ENCODE assay signal across 16 mouse cellular contexts in the genomic region with DNA sequence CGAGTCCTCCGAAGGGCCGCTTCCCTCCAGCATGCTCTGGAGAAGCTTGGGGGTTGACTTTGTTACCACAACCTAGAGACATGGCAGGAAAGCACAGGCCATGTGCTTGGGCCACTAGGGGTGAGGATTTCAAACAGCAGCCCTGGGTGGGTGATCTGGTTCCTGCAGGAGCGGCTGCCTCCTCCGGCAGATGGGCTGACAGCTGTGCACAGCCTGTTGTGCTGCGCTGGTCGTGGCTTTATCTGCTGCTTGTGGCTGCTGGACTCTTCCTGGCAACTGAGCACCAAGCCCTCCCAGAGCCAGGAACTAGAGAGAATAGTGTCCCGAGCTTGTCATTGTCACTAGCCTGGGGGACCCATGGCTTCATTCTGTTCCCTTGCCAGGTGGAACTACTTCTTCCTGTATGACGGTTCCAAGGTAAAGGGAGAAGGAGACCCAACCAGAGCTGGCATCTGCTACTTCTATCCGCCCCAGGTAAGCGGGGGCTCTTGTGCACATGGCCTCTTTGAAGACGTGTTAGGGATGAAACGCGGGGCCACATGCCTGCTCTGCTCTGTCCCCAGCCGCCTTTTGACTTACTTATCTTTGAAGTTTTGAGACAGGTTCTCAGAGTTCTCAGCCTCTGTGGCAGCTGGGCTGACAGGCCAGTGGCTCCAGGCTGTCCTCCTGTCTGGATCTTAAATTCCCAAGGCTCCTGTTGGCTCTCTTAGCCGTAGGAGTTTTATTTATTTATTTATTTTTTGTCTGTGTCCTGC. TPM values are rescaled to one million over a fixed set of nuclear protein-coding genes. Genes with fewer than 3 reads are reported as not detected.
DNase-seq lines count a peak whose midpoint lies in the region; ATAC-seq and TF ChIP-seq lines count a peak whose summit lies in the region.
"Had no signal": no experiment of that assay in that cellular context is flagged by ENCODE, and none has a peak within 500 bp of the region (broad histone marks: within the 10 kb centered on the region; RNA-seq: fewer than 3 reads in every experiment).

No protein-coding gene starts in this region.

- H3K9ac ChIP-seq in forebrain, embryonic 13.5 days = 0 out of 2 replicates have a peak overlapping the region, but pooled peaks have one; percentile 4
- no peak overlapping the region for H3K9ac ChIP-seq in forebrain, embryonic 16.5 days (replicated peaks; ENCODE audit: low read depth, low read length)
- no peak overlapping the region for H3K9ac ChIP-seq in stomach, embryonic 16.5 days (ENCODE audit: low read length)
- no peak overlapping the region for H3K9ac ChIP-seq in stomach, postnatal 0 days (ENCODE audit: low read length)
- H3K9ac ChIP-seq: hindbrain, embryonic 15.5 days had no signal

- no peak for TF ChIP-seq POLR2A in myocyte (IDR thresholded peaks at IDR 0.05; ENCODE audit: insufficient read length, low read depth)

- H3K27me3 ChIP-seq in forebrain, embryonic 13.5 days = no peaks in the 10 kb centered on the region
- H3K27me3 ChIP-seq in forebrain, embryonic 16.5 days (replicated peaks; ENCODE audit: control insufficient read depth, insufficient read depth, low read length) = no peaks in the 10 kb centered on the region
- H3K27me3 ChIP-seq in stomach, embryonic 16.5 days (ENCODE audit: control insufficient read depth, insufficient read depth, low read length) = no peaks in the 10 kb centered on the region
- H3K27me3 ChIP-seq in stomach, postnatal 0 days (ENCODE audit: control insufficient read depth, insufficient read depth, low read length) = no peaks in the 10 kb centered on the region
- H3K27me3 ChIP-seq in myocyte (ENCODE audit: control insufficient read depth, insufficient read depth, insufficient read length) = no peaks in the 10 kb centered on the region
- H3K27me3 ChIP-seq: hindbrain, embryonic 15.5 days had no signal

- H3K4me2 ChIP-seq in forebrain, embryonic 13.5 days = no peak overlapping the region
- H3K4me2 ChIP-seq in forebrain, embryonic 16.5 days (ENCODE audit: low read length) = no peak overlapping the region
- H3K4me2 ChIP-seq in stomach, embryonic 16.5 days (ENCODE audit: low read depth, low read length) = no peak overlapping the region
- no peak overlapping the region for H3K4me2 ChIP-seq in stomach, postnatal 0 days (replicated peaks; ENCODE audit: low read depth)
- H3K4me2 ChIP-seq in myocyte (ENCODE audit: low read depth) = no peak overlapping the region
- H3K4me2 ChIP-seq: hindbrain, embryonic 15.5 days had no signal

- no peak overlapping the region for H3ac ChIP-seq in myocyte (ENCODE audit: control insufficient read depth, insufficient read length)

- H3K79me2 ChIP-seq in myocyte (ENCODE audit: control insufficient read depth, insufficient read depth) = peaks cover 8% of the 10 kb centered on the region

- TF ChIP-seq CTCF in left cerebral cortex, adult 2 months (IDR thresholded peaks at IDR 0.05) = no peak
- no peak for TF ChIP-seq CTCF in stomach, postnatal 0 days (IDR thresholded peaks at IDR 0.05; ENCODE audit: low read depth)

- H3K27ac ChIP-seq in forebrain, embryonic 13.5 days = no peak overlapping the region
- H3K27ac ChIP-seq in forebrain, embryonic 16.5 days (ENCODE audit: low read length) = no peak overlapping the region
- H3K27ac ChIP-seq in left cerebral cortex, adult 2 months = no peak overlapping the region
- no peak overlapping the region for H3K27ac ChIP-seq in stomach, embryonic 16.5 days (ENCODE audit: low read length)
- H3K27ac ChIP-seq in stomach, postnatal 0 days (replicated peaks) = no peak overlapping the region
- H3K27ac ChIP-seq: hindbrain, embryonic 15.5 days had no signal

- peaks cover 42% of the 10 kb centered on the region for H3K4me1 ChIP-seq in forebrain, embryonic 13.5 days
- H3K4me1 ChIP-seq in forebrain, embryonic 16.5 days (replicated peaks; ENCODE audit: control insufficient read depth, insufficient read depth, low read length) = peaks cover 30% of the 10 kb centered on the region
- peaks cover 22% of the 10 kb centered on the region for H3K4me1 ChIP-seq in stomach, embryonic 16.5 days (ENCODE audit: control insufficient read depth, insufficient read depth, low read length)
- no peaks in the 10 kb centered on the region; the same call in 1 of the 2 replicates for H3K4me1 ChIP-seq in stomach, postnatal 0 days (replicated peaks; ENCODE audit: control insufficient read depth, insufficient read depth)

- no peak for ATAC-seq in forebrain, embryonic 13.5 days
- ATAC-seq in forebrain, embryonic 16.5 days = no peak
- ATAC-seq in stomach, embryonic 16.5 days (ENCODE audit: insufficient read depth, low FRiP score) = peak; percentile 30; the same call in 1 of the 2 replicates
- ATAC-seq in stomach, postnatal 0 days (ENCODE audit: low FRiP score, low TSS enrichment) = no peak

- peaks cover 54% of the 10 kb centered on the region for H3K36me3 ChIP-seq in forebrain, embryonic 13.5 days (ENCODE audit: poor library complexity, severe bottlenecking)
- peaks cover 13% of the 10 kb centered on the region for H3K36me3 ChIP-seq in forebrain, embryonic 16.5 days (ENCODE audit: control insufficient read depth, insufficient read depth)
- H3K36me3 ChIP-seq in stomach, embryonic 16.5 days (ENCODE audit: control insufficient read depth, insufficient read depth, low read length) = 0 out of 2 replicates have a peak, but pooled peaks cover 7% of the 10 kb centered on the region
- H3K36me3 ChIP-seq in stomach, postnatal 0 days (ENCODE audit: control insufficient read depth, insufficient read depth, low read length) = peaks cover 10% of the 10 kb centered on the region; the same call in 1 of the 2 replicates
- H3K36me3 ChIP-seq in myocyte (ENCODE audit: control insufficient read depth, insufficient read depth) = no peaks in the 10 kb centered on the region

- intact Hi-C loops in left cerebral cortex, adult 2 months (cut with DNase I) = no loop called here
- intact Hi-C loops in left cerebral cortex, postnatal 10 days (cut with DNase I) = no loop called here

- WGBS in forebrain, embryonic 13.5 days = 87% methylated on average over 16 of the region's 16 CpGs
- WGBS in forebrain, embryonic 16.5 days = 92% methylated on average over 16 of the region's 16 CpGs
- 78% methylated on average over 16 of the region's 16 CpGs for WGBS in stomach, embryonic 16.5 days
- 84% methylated on average over 16 of the region's 16 CpGs for WGBS in stomach, postnatal 0 days

- H3K4me3 ChIP-seq in forebrain, embryonic 13.5 days = no peak overlapping the region
- H3K4me3 ChIP-seq in forebrain, embryonic 16.5 days (replicated peaks; ENCODE audit: low read length) = no peak overlapping the region
- peak overlapping the region; percentile 13 for H3K4me3 ChIP-seq in left cerebral cortex, adult 2 months
- no peak overlapping the region for H3K4me3 ChIP-seq in stomach, embryonic 16.5 days (replicated peaks; ENCODE audit: low read length)
- H3K4me3 ChIP-seq in stomach, postnatal 0 days (ENCODE audit: low read depth, low read length) = no peak overlapping the region
- no peak overlapping the region for H3K4me3 ChIP-seq in myocyte
- H3K4me3 ChIP-seq: hindbrain, embryonic 15.5 days had no signal

- no peak for TF ChIP-seq EP300 in stomach, postnatal 0 days (optimal IDR thresholded peaks at IDR 0.05)

- DNase-seq in left cerebral cortex, adult 2 months (ENCODE audit: extremely low spot score in 1 of 2, low spot score in 2 of 2) = no peak
- DNase-seq in left cerebral cortex, postnatal 10 days (ENCODE audit: extremely low spot score in 1 of 2, low spot score in 2 of 2) = no peak
- DNase-seq in stomach, postnatal 0 days (ENCODE audit: low spot score) = no peak
- DNase-seq in adrenal gland, postnatal 4 days (ENCODE audit: low spot score in 2 of 2) = no peak
- DNase-seq: cerebellum, adult 9-10 months; right cerebral cortex, postnatal 25 days; thymus, adult 18-20 months had no signal

- no peaks in the 10 kb centered on the region for H3K9me3 ChIP-seq in forebrain, embryonic 13.5 days (replicated peaks)
- H3K9me3 ChIP-seq in forebrain, embryonic 16.5 days (ENCODE audit: control insufficient read depth, low read length) = no peaks in the 10 kb centered on the region
- no peaks in the 10 kb centered on the region for H3K9me3 ChIP-seq in stomach, embryonic 16.5 days (replicated peaks; ENCODE audit: control insufficient read depth, low read length)
- no peaks in the 10 kb centered on the region for H3K9me3 ChIP-seq in stomach, postnatal 0 days (ENCODE audit: control insufficient read depth, low read length)
- H3K9me3 ChIP-seq: hindbrain, embryonic 15.5 days had no signal

RNA-seq across cellular contexts. Expression of a gene that starts 3.5 kb away (rescaled TPM):
- 28.9 and 33.0 TPM in 2 replicates for polyA plus RNA-seq in forebrain, embryonic 13.5 days (2015; fragmentation: Nextera tagmentation; extraction: Ambion mirVana)
- 30.1 and 37.6 TPM in 2 replicates for polyA plus RNA-seq in forebrain, embryonic 16.5 days (2015; fragmentation: Nextera tagmentation; extraction: Ambion mirVana)
- 10 to 100 TPM; 26.9 to 38.3 TPM for total RNA-seq in left cerebral cortex, adult 2 months (2021)
- total RNA-seq in left cerebral cortex, postnatal 10 days (2021) = 10 to 100 TPM; 18.8 to 29.2 TPM
- polyA plus RNA-seq in stomach, embryonic 16.5 days (2015; fragmentation: Nextera tagmentation; extraction: Ambion mirVana) = 30.2 and 36.4 TPM in 2 replicates
- polyA plus RNA-seq in stomach, postnatal 0 days (2015; fragmentation: Nextera tagmentation; extraction: Ambion mirVana) = 15.2 and 15.3 TPM in 2 replicates
- 19.1 TPM for polyA plus RNA-seq in myocyte (2012; fragmentation: generic; extraction: Trizol)
- total RNA-seq in adrenal gland, postnatal 4 days (2021) = 10 to 100 TPM; 32.8 to 37.2 TPM

RNA-seq across cellular contexts. Expression of a gene that starts 3.5 kb away (rescaled TPM):
- 47.3 and 57.6 TPM in 2 replicates for polyA plus RNA-seq in forebrain, embryonic 13.5 days (2015; fragmentation: Nextera tagmentation; extraction: Ambion mirVana)
- 52.6 and 62.5 TPM in 2 replicates for polyA plus RNA-seq in forebrain, embryonic 16.5 days (2015; fragmentation: Nextera tagmentation; extraction: Ambion mirVana)
- total RNA-seq in left cerebral cortex, adult 2 months (2021) = 10 to 100 TPM; 23.1 to 29.9 TPM
- 10 to 100 TPM; 27.9 to 30.0 TPM for total RNA-seq in left cerebral cortex, postnatal 10 days (2021)
- polyA plus RNA-seq in stomach, embryonic 16.5 days (2015; fragmentation: Nextera tagmentation; extraction: Ambion mirVana) = 30.2 and 30.8 TPM in 2 replicates
- 19.3 and 20.9 TPM in 2 replicates for polyA plus RNA-seq in stomach, postnatal 0 days (2015; fragmentation: Nextera tagmentation; extraction: Ambion mirVana)
- 19.0 TPM for polyA plus RNA-seq in myocyte (2012; fragmentation: generic; extraction: Trizol)
- total RNA-seq in adrenal gland, postnatal 4 days (2021) = 10 to 100 TPM; 21.4 to 28.4 TPM

RNA-seq across cellular contexts. Expression of a gene that starts 9.4 kb away (rescaled TPM):
- 0.18 and 0.23 TPM in 2 replicates for polyA plus RNA-seq in forebrain, embryonic 13.5 days (2015; fragmentation: Nextera tagmentation; extraction: Ambion mirVana)
- polyA plus RNA-seq in forebrain, embryonic 16.5 days (2015; fragmentation: Nextera tagmentation; extraction: Ambion mirVana) = 0.09 and 0.17 TPM in 2 replicates
- total RNA-seq in left cerebral cortex, adult 2 months (2021) = not detected
- under 1 TPM in 1 of 2 experiments, not detected in 1; 0.15 TPM for total RNA-seq in left cerebral cortex, postnatal 10 days (2021)
- polyA plus RNA-seq in stomach, embryonic 16.5 days (2015; fragmentation: Nextera tagmentation; extraction: Ambion mirVana) = 0.16 and 0.19 TPM in 2 replicates
- 0.08 and 0.13 TPM in 2 replicates for polyA plus RNA-seq in stomach, postnatal 0 days (2015; fragmentation: Nextera tagmentation; extraction: Ambion mirVana)
- polyA plus RNA-seq in myocyte (2012; fragmentation: generic; extraction: Trizol) = 0.04 TPM
- under 1 TPM in 1 of 2 experiments, not detected in 1; 0.23 TPM for total RNA-seq in adrenal gland, postnatal 4 days (2021)
- total RNA-seq: adrenal gland, adult 18-20 months; heart, adult 18-20 months; layer of hippocampus, adult 8-10 months; left cerebral cortex, postnatal 36 days had no signal

RNA-seq across cellular contexts. Expression of a gene that starts 20.2 kb away (rescaled TPM):
- polyA plus RNA-seq in forebrain, embryonic 13.5 days (2015; fragmentation: Nextera tagmentation; extraction: Ambion mirVana) = 29.9 and 35.7 TPM in 2 replicates
- polyA plus RNA-seq in forebrain, embryonic 16.5 days (2015; fragmentation: Nextera tagmentation; extraction: Ambion mirVana) = 34.7 and 36.7 TPM in 2 replicates
- 10 to 100 TPM; 43.0 to 45.0 TPM for total RNA-seq in left cerebral cortex, adult 2 months (2021)
- total RNA-seq in left cerebral cortex, postnatal 10 days (2021) = 10 to 100 TPM; 33.0 to 34.9 TPM
- polyA plus RNA-seq in stomach, embryonic 16.5 days (2015; fragmentation: Nextera tagmentation; extraction: Ambion mirVana) = 27.6 and 28.0 TPM in 2 replicates
- 12.4 and 12.9 TPM in 2 replicates for polyA plus RNA-seq in stomach, postnatal 0 days (2015; fragmentation: Nextera tagmentation; extraction: Ambion mirVana)
- polyA plus RNA-seq in myocyte (2012; fragmentation: generic; extraction: Trizol) = 31.7 TPM
- total RNA-seq in adrenal gland, postnatal 4 days (2021) = 10 to 100 TPM; 35.9 to 43.0 TPM

RNA-seq across cellular contexts. Expression of a gene that starts 48.3 kb away (rescaled TPM):
- 21.4 and 23.8 TPM in 2 replicates for polyA plus RNA-seq in forebrain, embryonic 13.5 days (2015; fragmentation: Nextera tagmentation; extraction: Ambion mirVana)
- polyA plus RNA-seq in forebrain, embryonic 16.5 days (2015; fragmentation: Nextera tagmentation; extraction: Ambion mirVana) = 41.1 and 43.8 TPM in 2 replicates
- total RNA-seq in left cerebral cortex, adult 2 months (2021) = 100 to 1,000 TPM; 180 to 183 TPM
- 100 to 1,000 TPM; 154 to 161 TPM for total RNA-seq in left cerebral cortex, postnatal 10 days (2021)
- 2.3 and 3.3 TPM in 2 replicates for polyA plus RNA-seq in stomach, embryonic 16.5 days (2015; fragmentation: Nextera tagmentation; extraction: Ambion mirVana)
- polyA plus RNA-seq in stomach, postnatal 0 days (2015; fragmentation: Nextera tagmentation; extraction: Ambion mirVana) = 4.4 and 4.6 TPM in 2 replicates
- 0.67 TPM for polyA plus RNA-seq in myocyte (2012; fragmentation: generic; extraction: Trizol)
- 1 to 10 TPM; 9.5 to 9.9 TPM for total RNA-seq in adrenal gland, postnatal 4 days (2021)
